Mouse (Mus musculus) heart, embryonic 14.5 days (tissue): Measurements from ENCODE around the gene Myof. TPM values are rescaled to one million over a fixed set of nuclear protein-coding genes. Genes with fewer than 3 reads are reported as not detected.

Source experiments
- ATAC-seq: fragments of 200-750 bp; cut with Nextera tagmentation; 2 replicates; pipeline ENCODE4 v1.8.0; 2017; ENCODE audit warnings: low read depth, moderate TSS enrichment; ENCODE audit not compliant: insufficient number of reproducible peaks, insufficient read depth, low FRiP score
- H3K27ac ChIP-seq, 2 experiments: fragments of 200-500 bp in 1 of 2; fragments of 300-500 bp in 1 of 2; sonication (generic) in 1 of 2; replicated peaks in 1 of 2; 2 replicates each; pipeline ENCODE4 v1.5.1; 2012 to 2014; ENCODE audit warnings: low read depth in 2 of 2, low read length in 2 of 2, control low read depth in 1 of 2, mild to moderate bottlenecking in 1 of 2, mixed read lengths in 1 of 2; ENCODE audit not compliant: control insufficient read depth in 1 of 2, insufficient read depth in 1 of 2
- H3K27me3 ChIP-seq: fragments of 300-500 bp; sonication (generic); 2 replicates; pipeline ENCODE4 v1.6.1; 2014; ENCODE audit warnings: mild to moderate bottlenecking, low read length, control low read depth; ENCODE audit not compliant: control insufficient read depth, insufficient read depth
- H3K36me3 ChIP-seq: fragments of 300-500 bp; sonication (generic); 2 replicates; pipeline ENCODE4 v1.6.1; 2014; ENCODE audit warnings: mild to moderate bottlenecking, control low read depth, low read length, mixed read lengths; ENCODE audit not compliant: control insufficient read depth, insufficient read depth
- H3K4me1 ChIP-seq, 2 experiments: fragments of 200-500 bp in 1 of 2; fragments of 300-500 bp in 1 of 2; sonication (generic) in 1 of 2; 2 replicates each; pipeline ENCODE4 v1.6.1; 2012 to 2014; ENCODE audit warnings: low read length in 2 of 2, control low read depth in 1 of 2, mixed read lengths in 1 of 2; ENCODE audit not compliant: control insufficient read depth in 2 of 2, insufficient read depth in 2 of 2
- H3K4me2 ChIP-seq: fragments of 300-500 bp; sonication (generic); 2 replicates; pipeline ENCODE4 v1.6.1; 2014; ENCODE audit warnings: mild to moderate bottlenecking, low read length
- H3K4me3 ChIP-seq, 2 experiments: fragments of 200-500 bp in 1 of 2; fragments of 300-500 bp in 1 of 2; sonication (generic) in 1 of 2; 2 replicates each; pipeline ENCODE4 v1.5.1; 2012 to 2014; ENCODE audit warnings: low read length in 2 of 2, mild to moderate bottlenecking in 2 of 2, control low read depth in 1 of 2, low read depth in 1 of 2, moderate library complexity in 1 of 2; ENCODE audit not compliant: control insufficient read depth in 1 of 2, insufficient read depth in 1 of 2
- H3K9ac ChIP-seq: fragments of 300-500 bp; sonication (generic); 2 replicates; pipeline ENCODE4 v1.6.1; 2014; ENCODE audit warnings: mild to moderate bottlenecking, low read length
- H3K9me3 ChIP-seq: fragments of 300-500 bp; sonication (generic); 2 replicates; pipeline ENCODE4 v1.6.1; 2016; ENCODE audit warnings: low read length, control low read depth; ENCODE audit not compliant: control insufficient read depth
- WGBS: fragments of 180-500 bp; shearing (Covaris S2); extraction: QIAGEN DNeasy Blood & Tissue Kit; methylation state at CpG from one replicate; pipeline ENCODE4 v1.1.7; 2014; 5-methylcytosine and 5-hydroxymethylcytosine counted together
- polyA plus RNA-seq: library from polyadenylated mRNA; unstranded; fragments of >200 nt; fragmentation: Nextera tagmentation; extraction: Ambion mirVana; gene quantifications from 2 replicates; pipeline ENCODE4 v1.2.1, GENCODE M21; 2014

Gene Myof
- 5.3 and 5.5 TPM in 2 replicates for polyA plus RNA-seq

DNA sequence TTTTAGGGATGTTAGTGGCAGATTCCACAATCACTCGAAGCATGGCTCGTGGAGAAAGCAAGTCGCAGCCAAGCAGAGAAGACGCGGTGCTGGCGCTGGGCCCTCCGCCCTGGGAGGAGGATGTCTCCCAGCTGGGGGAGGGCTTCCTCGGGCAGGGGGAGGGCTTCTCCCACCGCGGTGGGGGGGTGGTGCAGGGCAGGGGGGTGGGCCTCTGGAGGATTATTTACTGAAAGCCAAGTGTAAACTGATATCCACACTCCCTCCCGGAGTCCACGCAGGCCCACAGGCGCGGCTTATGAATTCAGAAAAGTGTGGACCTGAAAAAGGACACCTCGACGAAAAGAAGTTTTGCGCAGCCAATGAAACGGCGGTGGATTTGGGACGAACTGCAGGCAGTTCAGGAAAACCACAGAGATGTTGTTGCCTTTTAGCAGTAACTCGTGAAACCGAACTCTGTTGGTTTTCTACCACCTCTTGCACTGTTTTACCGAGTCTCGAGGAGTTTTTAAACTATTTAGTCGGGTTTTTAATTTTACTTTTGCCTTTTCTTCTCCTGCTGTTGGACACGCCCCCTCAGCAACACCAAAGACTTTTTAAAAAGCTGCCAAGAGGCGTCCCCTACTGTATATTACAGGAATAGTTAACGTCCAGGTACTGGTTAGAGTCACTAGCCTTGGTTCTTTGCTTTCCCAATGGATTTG, at the start of gene Myof:
Gene Myof (minus strand): TSS at position 297 of the 701 bp plus-strand sequence.
- peak; percentile 62 for ATAC-seq
- Histone ChIP-seq H3K27me3 (0 out of 2 replicates have a peak, but pooled peaks cover 3% of the 10 kb centered on the region), H3K4me3 (peak within 1 kb of the TSS; percentile 48 to 52), H3K9me3 (no peaks in the 10 kb centered on the region), H3K36me3 (no peaks in the 10 kb centered on the region), H3K27ac (peak within 1 kb of the TSS; percentile 69 to 72), H3K4me2 (peak within 1 kb of the TSS; percentile 75), H3K9ac (peak within 1 kb of the TSS; percentile 65), H3K4me1 (peaks cover 4 to 8% of the 10 kb centered on the region in 2 experiments; a peak in 3 of 4 replicates)
- under 1% methylated on average over 28 of the region's 28 CpGs for WGBS

DNA sequence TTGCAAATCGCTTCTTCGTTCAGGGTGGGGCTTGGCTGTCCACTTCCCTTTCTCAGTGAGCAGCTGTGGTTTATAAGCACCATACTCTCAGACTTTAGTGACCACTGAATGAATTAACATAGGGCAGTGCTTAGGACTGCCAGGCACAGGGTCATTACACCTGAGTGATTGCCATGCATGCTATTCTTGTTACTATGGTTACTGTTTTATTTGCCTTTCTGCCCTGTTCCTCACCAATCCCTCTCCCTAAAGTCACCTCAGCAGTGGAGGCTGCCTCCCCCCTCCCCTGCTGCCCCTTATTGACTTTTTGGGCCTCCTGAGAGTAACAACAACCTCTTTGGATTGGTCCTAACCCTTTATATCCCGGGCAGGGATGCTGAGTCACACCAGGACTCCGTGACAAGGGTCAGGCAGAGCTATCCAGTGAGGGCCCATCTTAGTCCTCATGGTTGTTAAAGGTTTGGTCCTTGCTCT, 48.2 kb upstream of the Myof start:
- Histone ChIP-seq H3K27ac (no peak overlapping the region), H3K4me3 (no peak overlapping the region), H3K36me3 (no peaks in the 10 kb centered on the region), H3K9ac (no peak overlapping the region), H3K27me3 (peaks cover 27% of the 10 kb centered on the region), H3K4me1 (no peaks in the 10 kb centered on the region), H3K4me2 (no peak overlapping the region), H3K9me3 (no peaks in the 10 kb centered on the region)
- no peak for ATAC-seq
- WGBS = 76% methylated on average over 4 of the region's 4 CpGs

DNA sequence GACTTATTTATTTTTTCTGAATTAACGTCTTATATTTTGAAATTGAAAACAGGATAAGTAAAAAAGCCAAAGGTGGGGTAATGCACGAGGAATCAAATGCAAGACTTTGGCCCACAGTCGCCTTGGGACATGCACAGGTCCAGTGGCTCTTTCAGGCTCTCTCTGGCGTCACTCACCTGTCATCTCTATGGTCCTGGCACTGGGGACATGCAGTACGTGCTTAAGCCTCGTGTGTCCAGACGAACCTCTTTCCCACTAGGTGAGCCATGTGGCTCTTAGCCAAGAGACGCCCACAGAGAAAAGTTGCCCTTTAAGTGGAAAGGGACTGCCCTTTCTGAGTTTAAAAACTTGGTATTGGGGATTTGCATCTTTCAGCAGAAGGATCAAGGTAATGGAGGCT, 46.0 kb upstream of the Myof start:
- 61% methylated on average over 8 of the region's 8 CpGs for WGBS
- Histone ChIP-seq H3K4me1 (no peaks in the 10 kb centered on the region), H3K27me3 (peaks cover 9% of the 10 kb centered on the region; the same call in 1 of the 2 replicates), H3K4me2 (no peak overlapping the region), H3K4me3 (no peak overlapping the region), H3K27ac (no peak overlapping the region), H3K9ac (no peak overlapping the region), H3K36me3 (no peaks in the 10 kb centered on the region), H3K9me3 (no peaks in the 10 kb centered on the region)
- ATAC-seq = no peak

DNA sequence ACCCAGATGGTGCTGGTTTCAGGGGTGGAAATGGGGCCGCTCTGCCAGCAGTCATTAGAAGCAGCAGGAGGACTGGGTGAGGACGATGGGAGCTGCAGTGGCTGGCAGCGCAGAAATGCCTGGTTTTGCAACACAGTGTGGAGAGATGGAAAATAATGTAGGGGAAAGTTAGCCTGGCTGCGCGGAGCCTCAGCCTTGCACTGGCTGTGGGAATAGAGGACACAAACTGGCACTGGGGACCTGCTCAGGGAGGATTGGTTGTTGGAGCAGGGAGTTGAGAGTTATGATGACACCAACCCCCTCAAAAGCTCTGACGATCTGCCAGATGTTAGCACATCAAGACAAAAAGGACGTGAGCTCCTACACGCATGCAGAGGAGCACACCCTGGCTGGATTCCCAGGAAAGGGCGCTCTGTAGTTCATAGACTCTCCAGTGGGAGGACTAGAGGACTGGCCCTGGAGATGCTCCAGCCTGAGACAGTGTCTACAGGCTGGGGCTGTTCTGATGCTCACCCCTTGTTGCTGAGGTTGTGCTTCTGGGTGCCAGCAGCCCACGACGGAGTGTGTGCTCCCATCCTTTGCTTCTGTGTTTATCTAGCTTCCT, 43.7 kb upstream of the Myof start:
- WGBS = 45% methylated on average over 11 of the region's 11 CpGs
- peak; percentile 59 for ATAC-seq

DNA sequence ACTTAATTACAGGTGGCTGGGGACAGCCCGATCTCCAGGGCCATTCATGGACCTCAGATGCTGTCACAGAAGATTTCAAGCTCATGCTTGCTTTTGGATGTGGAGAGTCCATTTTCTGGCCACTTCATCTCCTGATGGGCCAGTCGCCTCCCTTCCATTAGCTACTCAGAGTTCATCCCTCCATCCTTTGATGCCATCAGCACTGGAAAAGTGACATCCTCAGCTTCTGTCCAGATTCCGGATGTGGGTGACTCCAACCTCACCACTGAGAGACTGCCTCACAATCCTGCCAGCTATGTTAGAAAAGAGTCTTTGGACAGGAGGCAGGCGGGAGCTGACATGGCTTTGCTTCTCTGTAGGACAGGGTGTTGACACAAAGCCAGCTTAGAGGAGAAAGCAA, 42.5 kb upstream of the Myof start:
- 68% methylated on average over 4 of the region's 4 CpGs for WGBS
- H3K4me3 ChIP-seq = no peak overlapping the region
- ATAC-seq = no peak
- no peaks in the 10 kb centered on the region for H3K36me3 ChIP-seq
- no peaks in the 10 kb centered on the region; the same call in 1 of the 2 replicates for H3K27me3 ChIP-seq
- no peak overlapping the region for H3K9ac ChIP-seq
- no peaks in the 10 kb centered on the region for H3K4me1 ChIP-seq
- no peak overlapping the region for H3K4me2 ChIP-seq
- no peaks in the 10 kb centered on the region for H3K9me3 ChIP-seq
- no peak overlapping the region for H3K27ac ChIP-seq

More for the DNA sequence above, 43.7 kb upstream of the Myof start:
- Histone ChIP-seq H3K9me3 (no peaks in the 10 kb centered on the region), H3K9ac (no peak overlapping the region), H3K36me3 (no peaks in the 10 kb centered on the region), H3K4me3 (no peak overlapping the region), H3K27ac (no peak overlapping the region), H3K4me1 (no peaks in the 10 kb centered on the region), H3K4me2 (no peak overlapping the region), H3K27me3 (no peaks in the 10 kb centered on the region; the same call in 1 of the 2 replicates)

DNA sequence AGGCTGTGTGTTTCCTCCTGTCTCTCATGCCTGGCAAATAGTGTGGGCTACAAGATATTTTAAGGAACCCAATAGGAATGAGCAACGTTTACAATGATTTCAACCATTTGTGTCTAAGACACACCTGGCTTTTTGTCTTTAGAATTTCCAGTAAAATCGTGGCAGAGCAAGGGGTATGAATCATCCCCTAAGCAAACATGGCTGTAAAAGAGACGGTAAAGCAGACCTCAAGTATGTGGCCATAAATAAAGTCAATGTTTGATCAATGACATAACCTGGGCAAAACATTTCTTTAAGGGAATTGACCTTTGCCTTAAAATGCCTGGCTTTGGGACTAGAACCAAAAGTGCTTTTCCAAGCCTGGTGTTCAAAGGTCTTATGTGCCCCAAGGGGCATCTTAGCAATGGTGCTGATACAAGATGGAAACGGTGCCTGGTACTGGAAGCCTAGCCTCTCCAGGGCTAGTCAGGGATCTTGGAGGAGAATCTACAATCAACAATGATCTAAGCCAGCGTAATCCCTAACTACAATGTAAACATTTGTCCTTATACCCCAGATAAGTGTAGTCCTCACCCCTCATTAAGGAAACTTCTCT, 39.7 kb upstream of the Myof start:
- WGBS = 56% methylated on average over 5 of the region's 5 CpGs
- Histone ChIP-seq H3K4me2 (no peak overlapping the region), H3K9me3 (no peaks in the 10 kb centered on the region), H3K36me3 (no peaks in the 10 kb centered on the region), H3K27ac (no peak overlapping the region), H3K4me1 (no peaks in the 10 kb centered on the region), H3K4me3 (no peak overlapping the region), H3K27me3 (no peaks in the 10 kb centered on the region; the same call in 1 of the 2 replicates), H3K9ac (no peak overlapping the region)
- ATAC-seq = no peak

DNA sequence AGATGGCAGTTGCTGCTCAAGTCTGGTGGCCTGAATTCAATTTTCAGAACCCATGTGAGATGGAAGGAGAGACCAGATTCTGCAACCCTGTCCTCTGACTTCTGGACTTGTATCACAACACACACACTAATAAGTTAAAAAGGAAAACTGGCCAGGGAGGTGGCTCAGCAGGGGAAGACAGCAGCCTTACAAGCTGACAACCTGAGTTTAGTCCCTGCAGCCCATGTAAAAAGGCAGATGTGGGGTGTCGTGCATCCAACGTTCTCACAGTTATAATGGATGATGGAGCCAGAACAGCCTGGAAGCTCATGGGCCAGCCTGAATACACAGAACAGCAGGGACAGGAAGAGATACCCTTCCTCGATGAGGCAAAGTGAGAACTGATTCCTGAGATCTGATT, 38.0 kb upstream of the Myof start:
- 71% methylated on average over 3 of the region's 3 CpGs for WGBS
- no peak for ATAC-seq
- Histone ChIP-seq H3K9ac (no peak overlapping the region), H3K27me3 (no peaks in the 10 kb centered on the region; the same call in 1 of the 2 replicates), H3K27ac (no peak overlapping the region), H3K36me3 (no peaks in the 10 kb centered on the region), H3K4me1 (no peaks in the 10 kb centered on the region), H3K9me3 (no peaks in the 10 kb centered on the region), H3K4me2 (no peak overlapping the region), H3K4me3 (no peak overlapping the region)
